Mouse (Mus musculus): ENCODE measurements at regions not wholly inside any gene's neighbourhood (a gene's known extent, or its start where the extent isn't known, plus 50 kb on each side); places are given as distances from the start of the nearest gene placed in this dataset.

DNA sequence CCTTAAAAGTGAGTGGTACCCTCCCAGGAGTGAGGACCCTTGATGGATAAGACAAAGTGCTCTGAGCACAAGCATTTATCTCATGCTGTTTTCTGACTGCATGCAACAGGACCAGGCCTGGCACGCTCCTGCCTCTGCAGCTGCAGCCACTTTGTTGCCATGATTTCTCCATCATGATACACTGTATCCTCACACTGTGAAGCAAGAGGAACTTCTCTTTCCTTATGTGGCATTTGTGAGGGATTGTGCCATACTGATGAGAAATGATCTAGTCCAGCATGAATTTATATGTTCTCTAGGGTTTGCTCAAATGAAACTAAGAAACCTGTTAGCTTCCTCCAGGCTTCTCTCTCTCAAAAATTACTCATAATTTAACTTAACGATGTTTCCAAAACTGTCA lies 380.2 kb upstream of the Trib2 start:
- TF ChIP-seq CTCF (IDR thresholded peaks at IDR 0.05; ENCODE audit: extremely low read depth, insufficient read length, insufficient replicate concordance, low read depth, low read length) (no peak), POLR2A (IDR thresholded peaks at IDR 0.05; ENCODE audit: low read depth, low read length) (no peak)

Measured in small intestine, adult 2 months (tissue).